Mouse (Mus musculus): ENCODE data around the gene Serpinb1a. TPM values are rescaled to one million over a fixed set of nuclear protein-coding genes. Genes with fewer than 3 reads are reported as not detected.
"Not testable (repeated sequence)": the region's sequence is repeated elsewhere in the genome, so short reads cannot be mapped to it uniquely, and the experiment has no call there.

Gene Serpinb1a
- 1 to 10 TPM; 7.4 to 8.4 TPM for total RNA-seq (2021)
- long read RNA-seq, experiment 1, transcript Serpinb1a-201 (7 exons, 1,918 nt): major isoform, 13 of 16 reads
- long read RNA-seq, experiment 1, partial matches to known transcripts: 1 of 16 reads
- long read RNA-seq, experiment 1, other reads (novel, unspliced or antisense): 2 of 16 reads
- long read RNA-seq, experiment 2, transcript Serpinb1a-201 (7 exons, 1,918 nt): major isoform, 6 of 6 reads
- long read RNA-seq, experiment 2, partial matches to known transcripts: 0 of 6 reads
- long read RNA-seq, experiment 2, other reads (novel, unspliced or antisense): 0 of 6 reads

GRCm38 (mm10) chr13:32850668-32851404 lies at the start of gene Serpinb1a:
Gene Serpinb1a, minus strand, starts transcription at chr13:32851185.
- intact Hi-C loops (cut with DNase I): no loop called here

DNA sequence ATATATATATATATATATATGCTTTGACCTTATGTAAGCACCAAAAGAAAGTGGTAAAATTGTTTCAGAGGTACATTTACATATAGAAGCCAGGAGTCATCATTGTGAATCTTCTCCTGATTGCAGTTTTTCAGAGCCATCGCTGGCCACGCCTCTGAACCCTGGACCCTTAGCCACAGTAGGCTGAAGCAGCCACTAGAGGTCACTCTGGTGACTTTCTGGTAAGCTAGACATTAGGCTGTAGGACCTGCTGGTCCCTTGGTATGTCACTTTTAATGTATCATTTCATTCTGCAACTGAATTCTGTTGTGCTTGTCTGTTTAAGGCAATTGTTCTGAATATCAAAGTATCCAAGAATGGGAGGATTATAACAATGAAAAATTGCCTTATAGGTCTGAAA lies 49.7 kb upstream of the Serpinb1a start:
- DNase-seq: peak; percentile 25 to 56
- intact Hi-C loops (cut with DNase I): loop anchor here (5.0 kb wide), 1 partner anchor 102 kb away; the partner anchor contains the start of gene Serpinb9

More at GRCm38 (mm10) chr13:32850668-32851404, at the start of gene Serpinb1a:
- DNase-seq: peak; percentile 66 to 77

GRCm38 (mm10) chr13:32899114-32899513 lies 48.1 kb upstream of the Serpinb1a start:
- intact Hi-C loops (cut with DNase I); DNase-seq: not testable (repeated sequence)

DNA sequence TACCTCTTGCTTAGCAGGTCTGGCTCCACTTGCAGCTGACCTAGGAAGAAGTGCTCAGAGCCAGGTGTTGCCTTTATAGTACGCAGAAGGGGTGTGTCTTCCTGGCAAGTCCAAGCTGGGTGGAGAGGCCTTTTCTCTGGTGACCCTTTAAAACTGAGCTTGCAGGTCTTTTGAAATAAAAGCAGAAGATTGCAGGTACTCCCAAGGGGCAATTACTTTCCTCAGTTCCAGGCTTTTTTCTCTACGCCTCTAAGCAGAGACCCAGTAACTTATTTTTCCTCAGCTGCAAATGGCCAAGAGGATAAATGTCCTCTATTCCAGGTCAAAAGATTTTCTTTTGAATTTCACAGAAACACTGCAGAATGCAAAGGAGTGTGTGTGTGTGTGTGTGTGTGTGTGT lies 47.1 kb upstream of the Serpinb1a start, which contains the start of gene Serpinb1c:
TSS of gene Serpinb1c (minus strand) at position 101 of the 400 bp plus-strand sequence.
- intact Hi-C loops (cut with DNase I): no loop called here
- DNase-seq: no peak

GRCm38 (mm10) chr13:32896931-32897330 lies 45.9 kb upstream of the Serpinb1a start:
- intact Hi-C loops (cut with DNase I): no loop called here
- no peak for DNase-seq

GRCm38 (mm10) chr13:32884755-32885154 lies 33.8 kb upstream of the Serpinb1a start:
- no peak for DNase-seq

DNA sequence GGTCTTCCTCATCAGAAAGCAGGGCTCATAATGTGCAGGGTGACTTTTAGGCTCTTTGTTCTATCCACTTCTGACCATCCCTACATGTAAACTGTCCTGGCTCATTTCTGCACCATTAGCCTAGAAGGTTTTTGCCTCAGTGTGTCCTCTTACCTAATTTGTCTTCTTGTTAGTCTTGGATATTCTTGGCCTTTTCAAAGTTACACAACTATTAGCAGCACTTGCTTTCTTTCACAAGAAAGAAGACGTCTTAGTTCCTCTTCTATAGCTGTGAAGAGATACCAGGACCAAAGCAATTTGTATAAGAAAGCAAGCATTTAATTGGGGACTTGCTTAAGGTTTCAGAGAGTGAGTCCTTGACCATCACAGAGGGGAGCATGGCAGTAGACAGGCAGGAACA lies 22.9 kb upstream of the Serpinb1a start:
- DNase-seq: no peak
- intact Hi-C loops (cut with DNase I): no loop called here

More at GRCm38 (mm10) chr13:32884755-32885154, 33.8 kb upstream of the Serpinb1a start:
- intact Hi-C loops (cut with DNase I): no loop called here

- intact Hi-C loops (cut with DNase I): loop anchor here (5.0 kb wide), 1 partner anchor 893 kb away; no protein-coding TSS in a partner anchor
- DNase-seq: no peak
These were observed 17.9 kb upstream of the Serpinb1a start for GRCm38 (mm10) chr13:32868843-32869242.

- intact Hi-C loops (cut with DNase I): loop anchor here (5.0 kb wide), 1 partner anchor 894 kb away; no protein-coding TSS in a partner anchor
- DNase-seq: not testable (repeated sequence)
These were observed 17.2 kb upstream of the Serpinb1a start for GRCm38 (mm10) chr13:32868233-32868632.

DNA sequence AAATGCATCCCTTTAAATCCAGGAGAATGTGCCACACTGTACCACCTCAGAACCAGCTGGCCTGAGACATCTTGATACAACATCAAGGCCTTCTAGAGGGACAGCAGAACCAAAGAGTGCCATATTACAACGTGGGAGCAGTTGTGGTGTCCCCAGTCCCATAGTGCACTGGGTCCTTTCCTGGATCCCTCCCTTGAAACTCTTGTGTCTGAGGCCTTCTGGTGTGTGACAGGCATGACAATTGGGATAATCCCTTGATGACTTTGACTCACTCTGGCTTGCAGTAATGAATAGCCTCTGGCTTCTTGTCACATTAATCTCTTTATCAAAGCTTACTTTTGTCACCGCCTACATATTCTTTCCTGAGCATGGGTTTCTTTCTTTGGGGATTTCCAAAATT lies 16.0 kb upstream of the Serpinb1a start:
- intact Hi-C loops (cut with DNase I): loop anchor here (5.0 kb wide), 1 partner anchor 895 kb away; no protein-coding TSS in a partner anchor
- DNase-seq: no peak

- intact Hi-C loops (cut with DNase I): loop anchor here (5.0 kb wide), 1 partner anchor 896 kb away; no protein-coding TSS in a partner anchor
- DNase-seq: peak; percentile 72 to 79
These were observed 15.5 kb upstream of the Serpinb1a start for GRCm38 (mm10) chr13:32866484-32866883.

GRCm38 (mm10) chr13:32865591-32865990 lies 14.6 kb upstream of the Serpinb1a start:
- DNase-seq: no peak
- intact Hi-C loops (cut with DNase I): loop anchor here (5.0 kb wide), 1 partner anchor 897 kb away; no protein-coding TSS in a partner anchor

DNA sequence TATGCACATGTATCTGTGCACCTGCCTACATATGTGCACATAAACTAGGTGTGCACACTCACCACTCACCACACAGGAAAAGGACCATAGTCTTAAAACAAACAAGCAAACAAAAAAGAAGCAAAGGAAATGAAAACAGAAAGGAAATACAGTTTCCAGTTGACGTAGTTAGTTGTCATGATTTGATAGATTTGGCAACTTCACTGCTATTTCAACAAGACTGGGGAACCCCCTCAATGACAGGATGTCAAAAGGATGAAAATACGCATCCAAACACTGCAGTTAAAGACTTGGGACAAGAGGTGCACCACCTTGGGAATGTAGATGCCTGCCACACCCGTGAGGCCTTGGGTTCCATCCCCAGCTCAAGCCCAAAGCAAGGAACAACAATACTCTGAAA lies 13.5 kb upstream of the Serpinb1a start:
- DNase-seq; intact Hi-C loops (cut with DNase I): not testable (repeated sequence)

DNA sequence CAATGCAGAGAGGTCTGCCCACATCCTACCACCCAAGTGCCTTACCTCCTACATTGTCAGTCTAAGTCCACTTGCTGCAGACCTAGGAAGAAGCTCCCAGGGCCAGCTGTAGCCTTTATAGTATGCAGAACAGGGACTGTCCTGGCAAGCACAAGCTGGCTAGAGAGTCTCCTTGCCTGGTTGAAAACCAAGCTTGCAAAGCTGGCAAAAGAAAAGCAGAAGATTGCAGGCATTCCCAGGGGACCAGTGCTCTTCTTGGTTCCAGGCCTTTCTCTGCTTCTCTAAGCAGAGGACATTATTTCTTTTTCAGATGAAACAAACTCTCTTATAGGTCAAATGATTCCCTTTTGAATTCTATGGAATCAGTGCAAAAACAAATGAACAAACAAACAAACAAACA lies 12.5 kb upstream of the Serpinb1a start:
- no peak for DNase-seq

DNA sequence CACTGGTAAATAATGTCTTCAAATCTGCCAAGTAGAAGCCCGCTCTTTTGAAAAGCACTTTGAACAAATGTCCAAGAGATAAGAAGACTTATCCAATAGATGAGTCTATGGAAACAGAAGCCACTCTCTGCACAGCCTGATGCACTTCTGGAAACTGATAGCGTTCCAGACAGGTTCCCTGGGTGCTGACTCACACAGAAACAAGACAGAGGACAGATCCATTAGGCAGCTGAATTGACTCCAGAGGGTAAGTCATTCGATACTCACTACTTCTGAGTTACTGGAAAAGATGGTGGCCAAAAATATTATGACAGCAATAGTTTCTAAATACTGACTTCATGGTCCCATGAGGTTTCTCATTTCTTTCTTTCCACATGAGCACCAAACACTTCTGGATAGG lies 9.8 kb upstream of the Serpinb1a start:
- intact Hi-C loops (cut with DNase I): no loop called here
- DNase-seq: no peak

More for the DNA sequence above, 12.5 kb upstream of the Serpinb1a start:
- intact Hi-C loops (cut with DNase I): no loop called here

DNA sequence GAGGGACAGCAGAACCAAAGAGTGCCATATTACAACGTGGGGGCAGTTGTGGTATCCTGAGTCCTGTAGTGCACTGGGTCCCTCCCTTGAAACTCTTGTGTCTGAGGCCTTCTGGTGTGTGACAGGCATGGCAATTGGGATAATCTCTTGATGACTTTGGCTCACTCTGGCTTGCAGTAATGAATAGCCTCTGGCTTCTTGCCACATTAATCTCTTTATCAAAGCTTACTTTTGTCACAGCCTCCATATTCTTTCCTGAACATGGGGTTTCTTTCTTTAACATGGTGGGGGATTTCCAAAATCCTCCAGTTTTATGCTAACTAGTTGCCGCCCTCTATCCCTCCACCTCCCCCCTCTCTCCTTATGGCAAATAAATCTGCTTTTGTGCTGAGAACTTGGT lies 2.1 kb upstream of the Serpinb1a start:
- DNase-seq: no peak
- intact Hi-C loops (cut with DNase I): no loop called here

DNA sequence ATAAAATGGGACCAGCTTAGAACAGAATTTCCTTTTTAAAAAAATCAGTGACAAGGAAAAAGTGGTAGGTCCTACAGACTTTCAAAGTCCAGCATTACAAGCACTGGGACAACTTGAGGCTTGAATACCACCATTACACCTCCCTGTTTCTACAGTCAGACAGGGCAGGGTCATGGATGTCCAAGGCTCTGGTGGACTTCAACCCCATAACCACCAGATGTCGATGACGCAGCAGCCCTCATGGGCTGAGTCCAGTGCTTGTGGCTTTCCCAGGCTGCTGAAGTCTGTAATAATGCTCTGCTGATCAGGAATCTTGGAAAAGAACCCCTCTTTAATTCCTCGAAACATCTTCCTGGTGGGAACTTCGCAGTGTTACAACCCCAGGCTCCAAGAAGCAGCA lies 1.6 kb upstream of the Serpinb1a start:
- DNase-seq: no peak
- intact Hi-C loops (cut with DNase I): no loop called here

- peak; percentile 53 to 63 for DNase-seq
- intact Hi-C loops (cut with DNase I): no loop called here
These were observed 982 bp upstream of the Serpinb1a start for GRCm38 (mm10) chr13:32851967-32852366.

DNA sequence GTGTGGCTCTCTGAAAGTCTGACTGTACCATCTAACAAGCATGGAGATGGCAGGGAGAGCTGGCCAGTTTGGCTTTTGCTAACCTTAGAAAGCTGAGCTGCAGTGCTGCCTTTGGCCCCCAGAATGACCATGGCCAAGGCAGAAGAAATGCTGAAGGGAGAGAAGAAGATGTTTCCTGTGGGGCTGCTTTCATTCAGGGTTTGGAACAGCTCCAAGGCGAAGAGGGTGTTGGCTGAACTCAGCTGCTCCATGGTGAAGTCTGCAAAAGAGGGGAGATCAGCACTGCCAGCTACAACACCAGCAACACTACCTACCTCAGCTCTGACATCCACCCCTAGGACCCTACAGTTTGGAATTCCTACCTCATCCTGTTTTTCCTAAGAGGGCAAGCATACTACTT lies 829 bp downstream of the Serpinb1a start:
- intact Hi-C loops (cut with DNase I): no loop called here
- DNase-seq: no peak

GRCm38 (mm10) chr13:32849531-32850123 lies 1.4 kb downstream of the Serpinb1a start:
- intact Hi-C loops (cut with DNase I): no loop called here
- no peak for DNase-seq

DNA sequence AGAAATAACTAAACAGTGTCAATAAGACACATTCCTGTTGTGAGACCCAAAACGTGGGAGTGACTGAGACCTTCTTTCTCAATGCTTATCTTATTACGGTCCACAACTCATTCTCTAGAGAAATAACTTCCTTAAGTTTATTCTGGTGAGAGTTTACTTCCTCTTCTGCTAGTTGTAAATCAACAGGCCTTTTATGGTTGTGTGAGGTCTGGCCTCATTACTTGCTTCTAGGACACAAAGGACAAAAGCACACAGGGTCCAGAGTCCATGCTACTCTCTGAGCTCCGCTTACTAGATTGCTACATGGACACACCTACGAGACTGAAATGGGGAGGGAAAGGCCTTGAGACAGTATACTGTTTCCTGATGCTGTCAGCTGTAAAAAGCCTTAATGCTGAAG lies 1.9 kb downstream of the Serpinb1a start:
- DNase-seq: no peak
- intact Hi-C loops (cut with DNase I): no loop called here

All from heart, postnatal 14 days (tissue).